Mouse (Mus musculus): ENCODE measurements around the gene Baz1b.

DNA sequence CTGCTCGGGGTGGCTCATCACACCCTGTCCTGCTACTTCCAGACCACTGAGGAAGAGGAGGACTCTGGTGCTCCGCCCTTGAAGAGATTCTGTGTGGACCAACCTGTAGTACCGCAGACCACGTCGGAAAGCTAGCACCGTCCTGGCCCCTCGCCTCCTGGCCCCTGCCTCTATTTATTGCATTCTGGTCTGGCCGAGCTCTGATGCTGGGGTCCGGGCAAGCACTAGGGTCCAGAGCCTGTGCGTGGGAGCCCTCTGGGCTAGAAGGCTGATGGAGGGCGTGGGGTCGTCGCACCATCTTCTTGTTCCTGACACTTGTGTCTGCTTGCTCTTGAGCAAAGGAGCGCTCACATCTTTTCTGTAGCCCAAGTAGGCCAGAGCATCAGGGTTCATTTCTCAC lies 6.3 kb upstream of the Baz1b start:
- TF ChIP-seq POLR2A (IDR thresholded peaks at IDR 0.05; ENCODE audit: low read depth, low read length) (no peak), CTCF (IDR thresholded peaks at IDR 0.05; ENCODE audit: borderline replicate concordance, insufficient read depth, low read length) (no peak)

Data from embryonic fibroblast, embryonic 13.5 days (primary cell).